Mouse (Mus musculus) forebrain, embryonic 15.5 days (tissue): ENCODE measurements around the gene Tysnd1. TPM values are rescaled to one million over a fixed set of nuclear protein-coding genes. Genes with fewer than 3 reads are reported as not detected.

Experiments used
- ATAC-seq: fragments of 200-750 bp; cut with Nextera tagmentation; replicated peaks from 2 replicates; pipeline ENCODE4 v1.8.0; 2017; ENCODE audit warnings: mild to moderate bottlenecking, moderate TSS enrichment, moderate library complexity
- H3K27ac ChIP-seq: fragments of 300-500 bp; sonication (generic); replicated peaks from 2 replicates; pipeline ENCODE4 v1.5.1; 2015; ENCODE audit warnings: mild to moderate bottlenecking, inconsistent platforms
- H3K27me3 ChIP-seq: fragments of 300-500 bp; sonication (generic); 2 replicates; pipeline ENCODE4 v1.6.1; 2015; ENCODE audit warnings: inconsistent platforms
- H3K36me3 ChIP-seq: fragments of 300-500 bp; sonication (generic); 2 replicates; pipeline ENCODE4 v1.6.1; 2015; ENCODE audit warnings: mild to moderate bottlenecking, inconsistent platforms
- H3K4me1 ChIP-seq: fragments of 300-500 bp; sonication (generic); 2 replicates; pipeline ENCODE4 v1.6.1; 2015; ENCODE audit warnings: inconsistent platforms
- H3K4me2 ChIP-seq: fragments of 300-500 bp; sonication (generic); replicated peaks from 2 replicates; pipeline ENCODE4 v1.6.1; 2015; ENCODE audit warnings: mild to moderate bottlenecking, inconsistent platforms
- H3K4me3 ChIP-seq: fragments of 300-500 bp; sonication (generic); 2 replicates; pipeline ENCODE4 v1.5.1; 2015; ENCODE audit warnings: mild to moderate bottlenecking, inconsistent platforms
- H3K9ac ChIP-seq: fragments of 300-500 bp; sonication (generic); replicated peaks from 2 replicates; pipeline ENCODE4 v1.6.1; 2015; ENCODE audit warnings: mild to moderate bottlenecking, inconsistent platforms
- H3K9me3 ChIP-seq: fragments of 300-500 bp; sonication (generic); 2 replicates; pipeline ENCODE4 v1.6.1; 2016; ENCODE audit warnings: inconsistent platforms
- WGBS: fragments of 180-500 bp; shearing (Covaris S2); methylation state at CpG from one replicate; pipeline ENCODE4 v1.1.7; 2015; ENCODE audit warnings: mixed read lengths; 5-methylcytosine and 5-hydroxymethylcytosine counted together
- polyA plus RNA-seq: library from polyadenylated mRNA; unstranded; fragments of >200 nt; fragmentation: Nextera tagmentation; extraction: Ambion mirVana; gene quantifications from 2 replicates; pipeline ENCODE4 v1.2.1, GENCODE M21; 2015

Tysnd1 gene
- polyA plus RNA-seq, 1 experiment from 2014 or later, result 28.2 TPM

DNA sequence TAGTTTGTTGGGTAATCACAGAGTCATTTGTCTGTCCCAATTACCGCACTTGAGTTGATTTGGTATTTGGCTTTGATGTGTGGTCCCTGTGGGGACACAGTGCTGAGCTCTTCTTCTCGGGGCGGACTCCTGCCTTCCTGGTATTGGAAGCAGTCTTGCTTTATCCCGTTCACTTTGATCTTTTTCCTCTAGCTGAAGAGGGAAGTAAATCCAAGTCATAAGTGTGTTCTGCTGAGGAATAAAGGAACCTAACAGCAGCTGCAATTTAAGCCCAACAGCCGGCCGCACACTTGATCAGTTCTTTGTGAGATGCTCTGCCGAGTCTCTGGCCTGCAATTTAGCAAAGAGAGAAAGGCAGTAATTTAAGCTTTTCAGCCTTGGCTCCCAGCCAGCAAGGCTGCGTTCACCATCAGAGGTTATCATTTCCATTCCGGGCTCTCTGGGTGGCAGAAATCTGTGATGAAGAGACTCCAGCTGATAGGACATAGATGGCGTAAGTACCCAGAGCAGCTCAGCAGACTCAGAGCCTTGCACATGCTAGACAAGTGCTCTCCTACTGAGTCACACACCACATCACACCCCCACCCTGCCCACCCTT lies 32.8 kb upstream of the Tysnd1 start:
- ATAC-seq, result peak; percentile 85
- peak overlapping the region; percentile 88 for H3K27ac ChIP-seq
- no peak overlapping the region for H3K4me2 ChIP-seq
- H3K4me1 ChIP-seq, result peaks cover 15% of the 10 kb centered on the region
- H3K27me3 ChIP-seq, result no peaks in the 10 kb centered on the region
- H3K9me3 ChIP-seq, result no peaks in the 10 kb centered on the region
- H3K36me3 ChIP-seq, result peaks cover 57% of the 10 kb centered on the region
- WGBS, result 28% methylated on average over 10 of the region's 10 CpGs
- no peak overlapping the region for H3K9ac ChIP-seq
- no peak overlapping the region for H3K4me3 ChIP-seq

DNA sequence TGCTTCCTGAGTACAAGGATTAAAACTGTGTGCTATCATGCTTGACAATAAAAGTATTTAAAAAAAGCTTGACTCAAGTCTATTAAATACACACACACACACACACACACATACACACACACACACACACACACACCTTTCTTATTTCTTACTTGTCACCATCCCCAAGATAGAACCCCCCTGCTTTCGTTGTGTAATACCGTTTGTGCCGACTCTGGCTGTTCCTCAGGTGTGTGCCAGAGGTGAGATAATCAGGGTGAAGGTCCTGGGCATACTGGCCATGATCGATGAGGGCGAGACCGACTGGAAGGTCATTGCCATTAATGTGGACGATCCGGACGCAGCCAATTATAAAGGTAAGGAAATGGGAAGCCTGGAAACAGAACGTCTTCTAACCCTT lies 30.2 kb upstream of the Tysnd1 start:
- WGBS, result 94% methylated on average over 10 of the region's 10 CpGs
- ATAC-seq, result no peak
- Histone ChIP-seq H3K9ac (no peak overlapping the region), H3K36me3 (peaks cover 73% of the 10 kb centered on the region), H3K27me3 (no peaks in the 10 kb centered on the region), H3K4me3 (no peak overlapping the region), H3K4me2 (no peak overlapping the region), H3K27ac (no peak overlapping the region), H3K9me3 (no peaks in the 10 kb centered on the region), H3K4me1 (peaks cover 15% of the 10 kb centered on the region)

DNA sequence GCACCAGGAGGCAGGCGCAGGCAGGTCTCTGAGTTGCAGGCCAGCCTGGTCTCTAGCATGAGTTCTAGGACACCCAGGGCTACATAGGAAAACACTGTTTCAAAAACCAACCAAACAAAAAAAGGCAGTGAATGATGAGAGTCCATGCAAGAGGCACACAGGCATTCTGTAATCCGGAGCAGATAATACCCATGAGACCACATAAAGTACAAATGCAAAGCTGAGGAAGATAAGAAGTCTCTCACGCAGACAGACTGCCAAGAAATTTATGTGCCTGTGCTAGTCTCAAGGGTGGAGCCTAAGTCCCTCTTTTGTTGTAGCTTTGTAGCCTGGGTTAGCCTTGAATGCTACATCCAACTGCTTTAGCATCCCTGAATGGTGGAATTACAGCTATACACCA lies 29.7 kb upstream of the Tysnd1 start:
- no peak overlapping the region for H3K4me3 ChIP-seq
- no peak overlapping the region for H3K9ac ChIP-seq
- ATAC-seq, result no peak
- H3K27ac ChIP-seq, result no peak overlapping the region
- no peaks in the 10 kb centered on the region for H3K9me3 ChIP-seq
- H3K4me1 ChIP-seq, result peaks cover 12% of the 10 kb centered on the region
- WGBS, result 93% methylated on average over 3 of the region's 3 CpGs
- H3K27me3 ChIP-seq, result no peaks in the 10 kb centered on the region
- H3K36me3 ChIP-seq, result peaks cover 77% of the 10 kb centered on the region
- H3K4me2 ChIP-seq, result no peak overlapping the region

DNA sequence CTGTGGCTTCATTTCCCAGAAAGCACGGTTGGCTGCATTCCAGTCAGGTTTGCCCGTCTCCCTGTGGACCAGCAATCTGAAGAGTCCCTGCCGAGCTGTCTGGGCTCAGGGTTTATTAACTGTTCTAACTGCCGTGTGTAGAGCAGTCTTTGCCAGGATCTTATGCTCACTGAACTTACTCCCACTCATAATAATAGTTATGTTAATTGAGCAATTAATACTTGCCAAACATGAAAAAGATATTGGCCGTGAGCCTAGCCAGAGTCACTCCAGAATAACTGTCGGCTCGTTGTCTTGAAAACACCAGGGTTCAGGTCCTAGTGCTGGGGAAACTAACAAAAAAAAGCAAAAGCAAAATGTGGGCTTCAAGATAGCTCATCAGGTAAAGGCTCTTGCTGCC lies 26.0 kb upstream of the Tysnd1 start:
- Histone ChIP-seq H3K4me2 (no peak overlapping the region), H3K36me3 (peaks cover 88% of the 10 kb centered on the region), H3K27me3 (no peaks in the 10 kb centered on the region), H3K9me3 (no peaks in the 10 kb centered on the region), H3K27ac (no peak overlapping the region), H3K4me3 (no peak overlapping the region), H3K9ac (no peak overlapping the region), H3K4me1 (no peaks in the 10 kb centered on the region)
- WGBS, result 36% methylated on average over 7 of the region's 7 CpGs
- no peak for ATAC-seq

DNA sequence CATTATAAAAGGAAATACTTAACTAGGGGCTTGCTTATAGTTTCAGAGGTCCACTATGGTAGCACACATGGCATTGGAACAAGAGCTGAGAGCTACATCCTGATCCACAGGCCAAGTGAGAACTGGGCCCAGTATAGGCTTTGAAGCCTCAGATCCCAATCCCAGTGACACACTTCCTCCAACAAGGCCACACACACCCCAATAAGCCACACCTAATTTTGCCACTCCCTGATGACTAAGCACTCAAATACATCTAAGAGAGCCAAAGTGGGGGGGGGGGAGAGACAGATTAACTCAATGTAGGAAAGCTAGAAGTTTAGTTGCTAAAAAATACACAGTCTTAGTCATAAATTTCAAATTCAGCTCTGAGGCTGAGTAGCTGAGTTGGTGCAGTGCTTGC lies 25.4 kb upstream of the Tysnd1 start:
- no peak overlapping the region for H3K9ac ChIP-seq
- H3K9me3 ChIP-seq, result no peaks in the 10 kb centered on the region
- H3K4me2 ChIP-seq, result no peak overlapping the region
- no peak overlapping the region for H3K4me3 ChIP-seq
- H3K36me3 ChIP-seq, result peaks cover 89% of the 10 kb centered on the region
- no peaks in the 10 kb centered on the region for H3K4me1 ChIP-seq
- H3K27ac ChIP-seq, result no peak overlapping the region
- ATAC-seq, result no peak
- no peaks in the 10 kb centered on the region for H3K27me3 ChIP-seq

DNA sequence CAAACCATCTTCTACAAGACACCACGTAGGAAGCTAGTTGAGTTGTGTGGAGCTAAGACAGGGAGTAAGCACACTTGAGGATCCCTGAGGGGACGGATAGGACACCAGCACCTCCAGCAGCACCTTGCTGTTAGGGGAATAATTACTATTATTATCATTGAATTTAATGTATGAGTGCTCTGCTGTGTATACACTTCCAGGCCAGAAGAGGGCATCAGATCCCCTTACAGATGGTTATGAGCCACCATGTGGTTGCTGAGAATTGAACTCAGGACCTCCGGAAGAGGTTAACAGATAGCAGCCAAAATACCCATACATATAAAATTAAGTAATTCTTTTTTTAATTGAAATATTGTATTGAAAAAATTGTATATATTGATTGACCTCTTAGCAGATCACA lies 24.6 kb upstream of the Tysnd1 start:
- H3K36me3 ChIP-seq, result peaks cover 88% of the 10 kb centered on the region
- 95% methylated on average over 3 of the region's 3 CpGs for WGBS
- ATAC-seq, result no peak

DNA sequence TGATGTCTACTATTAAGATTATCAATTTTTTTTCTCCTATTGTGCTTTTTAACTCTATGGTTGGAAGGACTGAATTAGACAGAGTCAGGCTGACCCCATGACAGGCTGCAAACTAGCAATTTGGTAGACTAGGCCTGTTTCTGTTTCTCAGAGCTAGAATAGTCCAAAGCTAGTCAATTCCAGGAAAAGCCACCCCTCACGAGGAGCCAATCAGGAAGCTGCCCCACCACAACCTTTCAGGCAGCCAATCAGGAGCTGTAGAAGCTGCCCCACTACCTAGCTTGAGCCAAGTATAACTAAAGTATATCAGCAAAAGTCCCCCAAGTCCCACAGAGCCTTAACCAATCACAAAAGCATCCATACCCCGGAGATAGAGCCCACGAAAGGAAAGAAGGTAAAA lies 19.4 kb upstream of the Tysnd1 start:
- peaks cover 10% of the 10 kb centered on the region for H3K4me1 ChIP-seq
- no peak overlapping the region for H3K4me2 ChIP-seq
- H3K27me3 ChIP-seq, result no peaks in the 10 kb centered on the region
- no peak overlapping the region for H3K27ac ChIP-seq
- no peaks in the 10 kb centered on the region for H3K9me3 ChIP-seq
- no peak overlapping the region for H3K4me3 ChIP-seq
- WGBS, result 81% methylated on average over 3 of the region's 3 CpGs
- no peak overlapping the region for H3K9ac ChIP-seq
- H3K36me3 ChIP-seq, result peaks cover 39% of the 10 kb centered on the region
- no peak for ATAC-seq

More for the DNA sequence above, 24.6 kb upstream of the Tysnd1 start:
- no peak overlapping the region for H3K4me2 ChIP-seq
- no peaks in the 10 kb centered on the region for H3K9me3 ChIP-seq
- H3K27ac ChIP-seq, result no peak overlapping the region
- no peaks in the 10 kb centered on the region for H3K27me3 ChIP-seq
- H3K4me1 ChIP-seq, result no peaks in the 10 kb centered on the region
- no peak overlapping the region for H3K4me3 ChIP-seq
- no peak overlapping the region for H3K9ac ChIP-seq

DNA sequence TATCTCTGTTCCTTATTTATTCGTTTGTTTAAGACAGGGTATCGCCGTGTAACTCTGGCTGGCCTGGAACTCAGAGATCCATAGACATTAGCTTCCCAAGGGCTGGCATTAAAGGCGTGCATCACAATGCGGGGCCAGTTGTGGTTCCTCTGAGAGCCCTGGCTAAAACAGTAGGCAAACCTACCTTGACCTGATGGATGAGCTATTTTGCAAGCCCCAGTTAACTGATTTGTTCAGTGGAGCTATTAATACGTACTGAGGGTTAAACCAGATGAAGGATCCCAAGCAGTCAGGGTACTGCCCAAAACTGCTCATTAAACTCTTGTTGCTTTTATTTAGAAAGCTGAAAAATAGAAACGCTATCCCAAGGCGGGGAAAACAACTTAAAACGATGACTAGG lies 15.8 kb upstream of the Tysnd1 start:
- ATAC-seq, result no peak
- H3K27ac ChIP-seq, result peak overlapping the region; percentile 82
- peaks cover 27% of the 10 kb centered on the region for H3K4me1 ChIP-seq
- H3K4me2 ChIP-seq, result peak overlapping the region; percentile 65
- WGBS, result 37% methylated on average over 9 of the region's 9 CpGs
- no peaks in the 10 kb centered on the region for H3K27me3 ChIP-seq
- H3K9me3 ChIP-seq, result no peaks in the 10 kb centered on the region
- H3K36me3 ChIP-seq, result peaks cover 8% of the 10 kb centered on the region
- H3K4me3 ChIP-seq, result peak overlapping the region; percentile 91
- peak overlapping the region; percentile 58 for H3K9ac ChIP-seq

DNA sequence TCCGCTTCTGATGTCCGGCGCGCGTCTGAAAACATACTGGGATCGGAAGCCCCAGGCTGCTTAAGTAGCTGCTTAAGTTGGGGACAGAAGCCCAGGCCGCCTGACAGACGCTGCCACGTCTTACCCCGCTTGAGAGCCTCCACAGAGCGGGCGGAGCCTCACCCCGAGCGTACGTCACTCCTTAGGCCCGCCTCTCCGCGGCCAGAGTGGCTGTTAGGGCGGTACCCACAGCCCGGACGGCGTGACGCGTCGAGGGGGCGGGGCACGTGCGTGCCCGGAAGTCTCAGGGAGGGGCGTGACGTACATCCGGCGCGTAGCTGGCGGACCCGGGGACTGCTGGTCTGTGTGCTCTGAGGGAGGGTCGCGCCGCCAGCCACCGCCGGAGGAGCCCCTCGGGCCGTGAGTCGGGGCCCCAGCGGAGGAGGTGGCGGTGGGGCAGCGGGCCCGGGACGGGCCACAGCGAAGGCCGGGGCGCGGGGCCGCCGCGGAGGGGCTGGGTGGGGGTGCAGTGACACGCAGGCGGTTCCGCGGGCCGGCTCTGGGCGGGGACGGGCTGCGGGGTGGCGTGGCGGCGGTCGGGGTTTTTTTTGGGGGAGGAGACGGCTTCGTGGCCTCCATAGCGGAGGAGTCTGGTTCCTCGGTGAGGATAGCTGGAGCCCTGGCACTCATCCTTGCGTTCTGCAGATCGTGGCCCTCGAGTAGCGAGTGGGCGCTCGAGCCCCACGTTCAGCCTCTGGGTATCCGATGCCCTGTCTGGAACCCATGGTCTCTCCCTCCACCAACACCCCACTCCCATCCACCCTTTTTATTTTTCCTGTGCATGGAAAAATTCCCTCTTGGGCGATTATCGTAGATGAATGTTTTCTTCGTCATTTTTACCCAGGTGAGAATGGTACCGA lies 15.1 kb upstream of the Tysnd1 start, which contains the start of gene Sar1a:
Gene Sar1a (plus strand): TSS at position 285 of the 899 bp plus-strand sequence.
- peaks cover 7% of the 10 kb centered on the region for H3K36me3 ChIP-seq
- H3K27ac ChIP-seq, result peak within 1 kb of the TSS; percentile 82
- peak; percentile 100 for ATAC-seq
- H3K27me3 ChIP-seq, result no peaks in the 10 kb centered on the region
- H3K4me2 ChIP-seq, result peak within 1 kb of the TSS; percentile 77
- WGBS, result 1% methylated on average over 83 of the region's 84 CpGs
- H3K9me3 ChIP-seq, result no peaks in the 10 kb centered on the region
- peak within 1 kb of the TSS; percentile 98 for H3K9ac ChIP-seq
- H3K4me1 ChIP-seq, result peaks cover 27% of the 10 kb centered on the region
- peak within 1 kb of the TSS; percentile 91 for H3K4me3 ChIP-seq

DNA sequence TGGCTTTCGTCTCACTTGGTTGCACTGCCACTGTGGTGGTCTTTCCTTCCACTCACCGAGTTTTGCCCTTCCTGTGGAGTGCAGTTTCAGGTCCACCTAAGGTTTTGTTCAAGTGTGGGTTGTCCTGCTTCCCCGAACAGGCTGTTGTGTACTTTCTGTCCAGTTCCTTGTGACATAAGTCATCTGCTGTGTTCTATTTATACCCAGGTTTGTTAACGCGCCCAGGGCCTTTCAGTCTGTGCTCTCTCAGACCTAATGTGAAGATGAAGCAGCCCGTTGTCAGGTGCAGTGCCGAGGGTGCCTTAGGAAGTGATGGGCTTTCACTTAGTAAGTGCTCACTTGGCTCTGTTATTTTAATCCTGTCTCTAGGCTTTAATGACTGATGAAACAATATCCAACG lies 5.9 kb upstream of the Tysnd1 start:
- H3K4me2 ChIP-seq, result no peak overlapping the region
- H3K4me3 ChIP-seq, result no peak overlapping the region
- no peak for ATAC-seq
- WGBS, result 91% methylated on average over 8 of the region's 8 CpGs
- H3K9me3 ChIP-seq, result no peaks in the 10 kb centered on the region
- no peaks in the 10 kb centered on the region for H3K4me1 ChIP-seq
- H3K27me3 ChIP-seq, result no peaks in the 10 kb centered on the region
- H3K9ac ChIP-seq, result no peak overlapping the region
- peaks cover 80% of the 10 kb centered on the region for H3K36me3 ChIP-seq
- no peak overlapping the region for H3K27ac ChIP-seq

DNA sequence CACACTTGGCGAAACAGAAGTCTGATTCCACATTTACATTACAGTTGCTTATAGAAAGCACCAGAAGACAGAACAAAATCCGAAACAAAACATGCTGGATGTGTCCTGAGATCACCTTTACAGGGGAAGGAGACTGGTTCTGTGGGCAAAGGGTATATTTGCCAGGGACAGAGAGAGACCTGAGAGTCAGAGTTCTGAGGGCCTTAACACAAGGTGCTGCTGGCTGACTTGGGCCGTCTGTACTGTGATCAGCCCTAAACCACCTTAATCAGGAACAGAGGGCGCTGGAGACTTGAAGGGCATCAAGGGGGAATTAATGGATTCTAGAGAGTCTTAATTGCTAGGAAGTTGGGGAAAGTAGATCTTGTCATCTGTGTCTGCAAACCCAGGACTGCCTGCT lies 1.8 kb upstream of the Tysnd1 start:
- no peak overlapping the region for H3K4me2 ChIP-seq
- no peaks in the 10 kb centered on the region for H3K9me3 ChIP-seq
- no peak overlapping the region for H3K9ac ChIP-seq
- no peak overlapping the region for H3K27ac ChIP-seq
- no peak for ATAC-seq
- H3K4me1 ChIP-seq, result peaks cover 18% of the 10 kb centered on the region
- peaks cover 43% of the 10 kb centered on the region for H3K36me3 ChIP-seq
- no peaks in the 10 kb centered on the region for H3K27me3 ChIP-seq
- H3K4me3 ChIP-seq, result no peak overlapping the region
- WGBS, result 77% methylated on average over 4 of the region's 4 CpGs

DNA sequence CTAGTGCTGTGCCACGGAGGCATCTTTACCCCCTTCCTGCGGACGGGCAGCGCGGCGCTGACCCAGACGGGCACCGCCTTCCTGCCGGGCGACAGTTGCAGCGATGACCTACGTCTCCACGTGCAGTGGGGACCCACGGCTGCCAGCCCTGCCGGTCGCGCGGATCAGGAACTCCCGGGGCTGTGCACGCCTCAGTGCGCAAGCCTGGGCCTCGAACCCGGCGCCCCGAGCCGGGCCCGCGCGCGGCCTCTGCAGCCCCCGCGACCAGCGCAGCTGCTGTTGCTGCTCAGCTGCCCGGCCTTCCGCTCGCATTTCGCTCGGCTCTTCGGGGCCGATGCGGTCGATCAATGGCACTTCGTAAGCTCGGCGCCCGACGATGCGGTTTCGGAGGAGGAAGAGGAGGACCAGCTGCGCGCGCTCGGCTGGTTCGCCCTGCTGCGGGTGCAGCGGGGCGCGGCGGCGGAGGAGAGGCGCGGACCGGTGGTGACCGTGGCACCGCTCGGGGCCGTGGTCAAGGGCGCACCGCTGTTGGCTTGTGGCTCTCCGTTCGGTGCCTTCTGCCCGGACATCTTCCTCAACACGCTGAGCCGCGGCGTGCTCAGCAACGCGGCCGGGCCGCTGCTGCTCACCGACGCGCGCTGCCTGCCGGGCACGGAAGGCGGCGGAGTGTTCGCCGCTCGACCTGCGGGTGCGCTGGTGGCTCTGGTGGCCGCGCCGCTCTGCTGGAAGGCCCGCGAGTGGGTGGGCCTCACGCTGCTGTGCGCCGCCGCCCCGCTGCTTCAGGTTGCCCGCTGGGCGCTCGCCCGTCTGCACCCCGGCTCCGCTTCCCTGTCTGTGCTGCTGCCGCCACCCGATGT lies 617 bp downstream of the Tysnd1 start:
- Histone ChIP-seq H3K27ac (peak overlapping the region; percentile 63), H3K4me3 (peak overlapping the region; percentile 64)
- WGBS, result under 1% methylated on average over 97 of the region's 111 CpGs

More for the DNA sequence above, 617 bp downstream of the Tysnd1 start:
- Histone ChIP-seq H3K4me1 (peaks cover 18% of the 10 kb centered on the region), H3K36me3 (peaks cover 21% of the 10 kb centered on the region), H3K9me3 (no peaks in the 10 kb centered on the region), H3K9ac (peak overlapping the region; percentile 56), H3K4me2 (peak overlapping the region; percentile 100), H3K27me3 (no peaks in the 10 kb centered on the region)
- ATAC-seq, result peak; percentile 1; the same call in 1 of the 2 replicates
